Mouse (Mus musculus) urinary bladder, postnatal 10 days (tissue): ENCODE measurements around the gene Nupr1.

Experiments
- DNase-seq: peaks from one replicate; pipeline ENCODE4 v3.0.0; 2022; ENCODE audit warnings: low spot score

Nupr1 gene

GRCm38 (mm10) chr7:126630824-126631518 is at the start of gene Nupr1:
Nupr1 (minus strand) TSS chr7:126630861.
- DNase-seq = no peak

DNA sequence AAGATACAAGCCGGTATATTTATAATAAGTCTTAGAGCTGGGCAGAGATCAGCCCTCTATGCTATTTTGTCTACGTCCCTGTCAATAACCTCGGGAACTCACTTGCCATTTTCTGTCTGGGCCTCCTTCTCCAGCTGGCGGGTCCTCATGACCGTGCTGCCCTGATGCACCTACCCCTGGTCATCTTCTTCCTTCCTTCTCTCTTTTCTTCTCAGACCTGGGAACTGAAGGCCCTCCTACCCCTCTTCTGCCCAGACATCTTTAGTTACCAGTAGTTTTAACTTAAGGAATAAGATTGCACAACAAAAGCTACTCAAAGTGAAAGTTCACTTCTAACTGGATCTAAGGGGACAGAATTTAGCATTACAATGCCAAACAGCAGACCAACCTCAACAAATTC is 49.0 kb upstream of the Nupr1 start:
- DNase-seq = no peak

- no peak for DNase-seq
Measured at GRCm38 (mm10) chr7:126678545-126679341, 48.1 kb upstream of the Nupr1 start.

DNA sequence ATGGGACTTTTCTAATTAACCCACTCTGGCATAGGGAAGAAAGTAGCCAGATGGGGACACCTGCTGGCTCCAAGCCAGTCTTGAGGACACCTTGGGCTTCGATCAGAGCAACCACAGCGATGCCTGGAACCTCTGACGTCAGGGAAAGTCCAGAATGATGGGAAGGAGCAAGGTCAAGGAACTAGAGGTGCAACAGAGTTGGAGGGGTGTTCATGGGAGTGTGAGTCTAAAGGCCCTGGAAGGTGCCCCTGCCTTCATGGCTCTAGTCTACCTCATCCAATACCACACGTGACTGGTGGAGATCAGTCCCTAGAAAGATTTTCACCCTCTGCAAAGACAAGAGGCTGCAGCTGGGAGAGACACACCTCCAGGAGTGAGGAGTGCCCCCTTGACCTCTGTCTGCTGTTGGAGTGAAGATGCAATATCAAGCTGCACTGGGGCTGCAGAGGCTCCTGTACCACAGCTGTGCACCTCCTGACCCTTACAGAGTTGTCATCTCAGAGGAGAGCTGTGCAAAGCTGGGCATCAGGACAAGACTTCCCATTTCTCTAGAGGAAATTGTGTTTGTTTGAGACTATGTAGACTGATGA is 46.1 kb upstream of the Nupr1 start:
- DNase-seq = no peak

GRCm38 (mm10) chr7:126676207-126676606 is 45.5 kb upstream of the Nupr1 start, which contains the start of gene Sult1a1:
Sult1a1 (minus strand) TSS chr7:126676432.
- no peak for DNase-seq

- no peak for DNase-seq
Measured at GRCm38 (mm10) chr7:126675104-126675503, 44.4 kb upstream of the Nupr1 start.

DNA sequence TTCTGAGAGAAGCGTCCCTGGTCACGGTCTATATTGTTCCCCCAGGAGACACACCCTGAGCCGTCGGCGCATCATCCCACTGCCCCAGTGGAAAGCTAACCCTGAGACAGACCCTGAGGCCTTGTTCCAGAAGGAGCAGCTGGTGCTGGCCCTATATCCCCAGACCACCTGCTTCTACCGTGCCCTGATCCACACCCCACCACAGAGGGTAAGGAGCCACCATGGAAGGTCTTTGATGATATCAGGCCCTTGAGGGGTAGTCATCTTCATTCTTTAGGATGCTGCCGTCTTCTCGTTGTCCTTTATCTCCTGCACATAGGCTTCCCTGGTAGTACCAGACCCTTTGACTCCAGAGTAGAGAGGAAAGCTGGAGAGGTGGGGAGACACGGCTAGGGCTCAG is 41.5 kb upstream of the Nupr1 start:
- no peak for DNase-seq

- no peak for DNase-seq
Measured at GRCm38 (mm10) chr7:126670152-126670551, 39.5 kb upstream of the Nupr1 start.

DNA sequence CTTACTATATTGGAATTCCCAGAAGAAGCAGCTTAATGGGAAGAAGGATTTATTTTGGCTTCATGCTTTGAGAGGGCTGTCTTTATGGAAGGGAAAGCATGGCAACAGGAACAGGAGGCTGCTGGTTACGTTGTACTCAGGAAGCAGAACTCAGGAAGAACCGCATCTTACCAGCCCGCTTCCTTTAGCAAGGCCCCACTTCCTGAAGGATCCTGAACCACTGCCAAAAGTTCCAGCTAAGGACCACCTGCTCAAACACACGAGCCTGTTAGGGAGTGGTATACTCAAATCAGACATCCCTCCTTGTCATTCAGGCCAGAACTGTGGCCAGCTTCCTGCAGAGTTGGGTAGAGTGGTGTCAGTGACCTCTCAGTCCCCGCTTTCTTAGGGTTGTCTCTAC is 37.8 kb upstream of the Nupr1 start:
- DNase-seq = no peak

GRCm38 (mm10) chr7:126667495-126668090 is 36.9 kb upstream of the Nupr1 start:
- DNase-seq = no peak

DNA sequence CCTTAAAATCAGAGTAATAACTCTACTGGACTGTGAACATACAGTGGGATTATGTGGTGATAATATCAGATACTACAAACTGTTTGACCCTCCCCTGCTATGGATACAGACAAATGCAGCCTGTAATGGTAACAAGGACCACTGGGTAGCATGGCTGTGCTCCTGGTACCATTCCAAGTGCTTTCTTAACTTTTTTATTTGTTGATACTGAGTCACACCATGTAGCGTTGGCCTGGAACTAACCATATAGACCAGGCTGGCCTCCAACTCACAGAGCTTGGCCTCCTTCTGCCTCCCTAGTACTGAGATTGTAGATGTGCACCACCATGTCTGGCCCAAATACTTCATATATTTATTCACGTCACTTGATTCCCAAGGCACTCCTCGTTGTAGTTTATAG is 34.6 kb upstream of the Nupr1 start:
- DNase-seq = no peak

DNA sequence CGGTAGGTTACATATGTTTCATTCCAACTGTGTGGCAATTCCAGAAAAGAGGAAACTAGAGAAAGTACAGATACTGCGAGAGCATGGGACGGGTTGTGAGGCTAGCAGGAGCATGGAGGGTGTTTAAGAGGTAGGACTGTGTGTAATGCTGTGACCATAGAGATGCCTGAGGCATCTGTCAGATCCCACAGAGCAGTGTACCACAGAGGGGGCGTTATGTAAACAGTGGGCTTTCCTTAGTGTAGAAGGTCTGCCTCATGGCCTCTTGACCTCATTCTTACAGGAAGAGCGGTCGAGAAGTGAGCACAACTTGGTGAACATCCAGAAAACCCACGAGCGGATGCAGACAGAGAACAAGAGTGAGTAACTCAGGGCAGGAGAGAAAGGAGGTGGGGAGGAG is 33.0 kb upstream of the Nupr1 start:
- no peak for DNase-seq

GRCm38 (mm10) chr7:126659771-126660170 is 29.1 kb upstream of the Nupr1 start:
- no peak for DNase-seq

- DNase-seq = no peak
Measured at GRCm38 (mm10) chr7:126657522-126657921, 26.9 kb upstream of the Nupr1 start.

DNA sequence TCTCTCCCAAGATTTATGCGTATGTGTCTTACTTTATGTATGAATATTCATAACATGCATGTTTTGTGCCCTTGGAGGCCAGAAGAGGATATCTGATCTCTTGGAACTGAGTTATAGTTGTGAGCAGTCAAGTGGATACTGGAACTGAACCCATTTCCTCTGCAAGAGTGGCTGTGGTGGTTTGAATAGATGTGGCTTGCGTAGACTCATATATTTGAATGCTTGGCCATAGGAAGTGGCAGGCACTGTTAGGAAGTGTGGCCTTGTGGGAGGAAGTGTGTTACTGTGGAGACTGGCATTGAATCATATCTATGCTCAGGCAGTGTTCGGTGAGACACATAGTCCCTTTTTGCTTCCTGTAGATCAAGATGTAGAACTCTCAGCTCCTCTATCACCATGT is 25.0 kb upstream of the Nupr1 start:
- DNase-seq = no peak

GRCm38 (mm10) chr7:126653991-126654390 is 23.3 kb upstream of the Nupr1 start:
- no peak for DNase-seq

DNA sequence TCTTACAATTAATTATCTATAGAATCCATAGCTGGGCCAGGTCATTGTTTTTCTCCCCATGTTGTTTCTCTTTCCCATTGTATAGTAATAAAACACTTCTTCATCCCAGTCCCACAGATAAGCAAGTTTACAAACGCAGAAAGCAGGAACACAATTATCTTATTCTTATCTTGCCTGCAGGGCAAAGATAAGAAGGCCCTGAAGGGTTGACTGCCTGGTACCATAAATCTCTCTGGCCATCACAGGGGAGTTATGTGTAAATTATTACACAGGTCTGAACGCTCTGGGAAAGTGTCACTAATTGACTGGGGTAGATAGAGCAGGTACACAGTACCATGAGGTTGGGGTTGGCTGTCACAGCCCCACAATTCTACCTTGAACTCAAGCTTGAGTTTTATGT is 20.2 kb upstream of the Nupr1 start:
- no peak for DNase-seq

GRCm38 (mm10) chr7:126649231-126650051 is 18.8 kb upstream of the Nupr1 start, which contains the start of gene Sgf29:
Sgf29 (plus strand) TSS chr7:126649309.
- DNase-seq = peak; percentile 64

- DNase-seq = no peak
Measured at GRCm38 (mm10) chr7:126648486-126648885, 17.8 kb upstream of the Nupr1 start.

DNA sequence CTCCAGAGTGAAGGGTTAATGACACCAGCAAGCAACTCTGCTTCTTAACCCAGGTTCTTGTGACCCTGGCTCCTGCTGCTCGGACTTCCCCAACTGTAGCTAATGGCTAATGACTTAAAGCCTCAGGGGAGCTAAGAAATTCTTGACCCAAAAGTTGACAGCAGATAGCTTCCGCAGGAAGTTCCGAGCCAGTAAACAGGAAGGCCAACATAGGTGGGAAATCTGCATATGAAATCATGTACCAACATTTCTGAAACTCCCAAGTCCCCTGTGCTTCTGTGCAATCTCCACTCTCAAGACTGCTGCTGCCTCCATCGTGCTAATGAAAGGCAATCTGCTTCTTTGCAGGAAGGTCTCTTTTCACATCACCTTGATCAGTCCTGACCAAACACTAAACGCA is 15.0 kb upstream of the Nupr1 start:
- no peak for DNase-seq

DNA sequence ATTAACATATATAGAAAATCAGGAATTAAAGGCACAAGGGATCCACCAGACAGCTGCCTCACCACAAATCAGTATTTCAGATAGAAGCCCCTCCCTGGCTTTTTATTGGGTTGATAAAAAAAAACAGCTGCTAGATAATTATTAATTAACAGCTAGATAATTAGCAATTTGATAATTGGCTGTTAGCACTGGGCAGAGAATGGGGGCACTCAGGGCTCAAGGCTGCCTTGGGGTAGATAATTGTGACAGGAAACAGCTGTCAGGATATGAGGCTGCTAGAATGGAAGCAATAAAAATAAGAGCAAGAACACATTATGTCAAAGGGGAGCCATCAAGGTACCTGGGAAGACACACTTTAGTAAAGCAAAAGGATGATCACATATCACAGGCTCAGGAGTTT is 14.3 kb upstream of the Nupr1 start:
- no peak for DNase-seq

DNA sequence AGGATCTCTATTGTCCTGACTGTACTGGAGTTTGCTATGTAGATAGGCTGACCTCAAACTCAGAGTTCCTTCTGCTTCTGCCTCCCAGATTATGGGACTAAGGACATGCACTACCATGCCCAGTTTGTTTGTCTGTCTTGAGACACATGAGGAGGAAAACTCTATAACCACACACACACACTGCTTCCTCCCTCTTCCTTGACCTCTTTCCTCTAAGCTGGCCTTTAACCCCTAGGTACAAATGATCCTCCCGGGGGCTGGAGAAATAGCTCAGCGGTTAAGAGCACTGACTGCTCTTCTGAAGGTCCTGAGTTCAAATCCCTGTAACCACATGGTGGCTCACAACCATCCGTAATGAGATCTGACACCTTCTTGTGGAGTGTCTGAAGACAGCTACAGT is 13.7 kb upstream of the Nupr1 start:
- DNase-seq = no peak
